Mouse (Mus musculus) small intestine, adult 2 months (tissue): ENCODE results near the gene Wdr78.

Source experiments
- CTCF ChIP-seq: fragments of 200-500 bp; IDR thresholded peaks from 2 replicates; pipeline ENCODE4 v1.5.1; 2012; ENCODE audit warnings: low read depth, mild to moderate bottlenecking, control low read depth, inconsistent platforms, low read length, moderate library complexity, mixed read lengths; ENCODE audit not compliant: insufficient replicate concordance, insufficient read length; ENCODE audit errors: extremely low read depth
- POLR2A ChIP-seq: fragments of 200-500 bp; IDR thresholded peaks from 2 replicates; pipeline ENCODE4 v1.6.1; 2012; ENCODE audit warnings: low read depth, mild to moderate bottlenecking, control low read depth, inconsistent platforms, low read length, moderate library complexity

GRCm38 (mm10) chr4:103006943-103007418 lies 107.4 kb downstream of the Wdr78 start:
- TF ChIP-seq CTCF (no peak), POLR2A (no peak)
